Mouse (Mus musculus) gastrocnemius, adult 18-20 months (tissue): ENCODE results near the gene Tcp11. TPM values are rescaled to one million over a fixed set of nuclear protein-coding genes. Genes with fewer than 3 reads are reported as not detected.

ENCODE experiments used
- total RNA-seq, 2 experiments: library from RNA; stranded (reverse); gene quantifications; 2 replicates each; pipeline ENCODE4 v1.2.3; 2021

Tcp11 gene
- total RNA-seq, 2 experiments from 2014 or later: not detected

Other genes starting within 250 kb of the Tcp11 start
- 10 to 100 TPM; 66.9 to 69.7 TPM for gene Snrpc, start 242.5 kb downstream of the Tcp11 start, total RNA-seq
- gene Uhrf1bp1, start 224.2 kb downstream of the Tcp11 start, total RNA-seq: 10 to 100 TPM; 23.7 to 26.1 TPM
- gene Anks1, start 171.3 kb downstream of the Tcp11 start, total RNA-seq: 10 to 100 TPM; 10.2 to 11.0 TPM
- gene Taf11, start 170.8 kb downstream of the Tcp11 start, total RNA-seq: 10 to 100 TPM; 16.8 to 17.4 TPM
- gene Scube3, start 61.5 kb upstream of the Tcp11 start, total RNA-seq: under 1 TPM; 0.16 to 0.26 TPM
- 10 to 100 TPM; 15.8 to 16.7 TPM for gene Zfp523, start 96.5 kb upstream of the Tcp11 start, total RNA-seq
- gene Def6, start 127.1 kb upstream of the Tcp11 start, total RNA-seq: 1 to 10 TPM; 1.1 to 1.9 TPM
- 10 to 100 TPM; 26.3 to 27.2 TPM for gene Ppard, start 152.1 kb upstream of the Tcp11 start, total RNA-seq
- gene Fance, start 232.9 kb upstream of the Tcp11 start, total RNA-seq: 10 to 100 TPM; 10.3 to 11.2 TPM
- gene Rpl10a, start 247.8 kb upstream of the Tcp11 start, total RNA-seq: 100 to 1,000 TPM; 418 to 419 TPM